Mouse (Mus musculus): ENCODE measurements around the gene Sprtn.
A peak's percentile ranks its signal among the peaks of the same experiment; 100 is the strongest.

Sprtn gene

GRCm38 (mm10) chr8:124947865-124948732 lies 50.4 kb downstream of the Sprtn start:
- peak; percentile 38 for DNase-seq

- peak; percentile 52 for DNase-seq
Measured at GRCm38 (mm10) chr8:124948733-124949111, 51.0 kb downstream of the Sprtn start.

- DNase-seq = peak; percentile 73
Measured at GRCm38 (mm10) chr8:124949209-124950068, 51.8 kb downstream of the Sprtn start, which contains the start of gene Egln1. Gene Egln1, minus strand, starts transcription at chr8:124949324.

DNA sequence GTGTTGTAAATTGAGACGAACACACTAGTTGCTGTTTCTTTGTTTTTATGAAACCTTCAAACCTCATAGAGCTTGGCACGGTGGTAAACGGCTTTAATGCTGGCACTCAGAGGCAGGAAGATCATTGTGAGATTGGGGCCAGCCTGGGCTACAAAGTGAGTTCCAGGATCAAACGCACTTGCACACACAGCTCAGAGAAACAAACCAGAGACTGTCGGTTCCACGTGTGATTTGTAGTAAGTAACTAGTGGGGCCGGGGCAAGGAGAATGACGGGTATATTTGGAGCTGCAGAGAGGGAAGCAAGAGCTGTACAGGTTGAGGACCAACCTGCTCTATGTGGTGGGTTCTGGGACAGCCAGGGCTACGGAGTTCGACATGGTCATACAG lies 52.4 kb downstream of the Sprtn start:
- no peak for DNase-seq

- no peak for DNase-seq
Measured at GRCm38 (mm10) chr8:124950865-124951264, 53.2 kb downstream of the Sprtn start.

DNA sequence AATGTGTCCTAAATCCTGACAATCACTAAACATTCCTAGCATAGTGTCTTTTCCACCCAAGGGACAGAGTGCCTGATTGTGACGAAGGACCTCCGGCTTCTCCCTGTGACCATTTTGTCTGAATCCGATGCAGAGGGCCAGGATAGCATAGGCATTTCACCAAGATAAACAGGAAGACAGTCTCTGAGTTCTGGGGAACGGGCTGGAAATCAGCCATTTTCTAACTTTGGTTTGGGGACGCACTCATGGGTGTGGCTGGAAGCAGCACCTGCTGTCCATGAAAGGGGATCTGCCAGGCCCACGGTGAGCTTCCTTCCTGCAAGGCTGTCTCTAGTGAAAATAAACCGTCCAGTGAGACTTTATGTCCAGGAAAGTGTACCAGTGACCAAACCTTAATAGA lies 55.5 kb downstream of the Sprtn start:
- no peak for DNase-seq

DNA sequence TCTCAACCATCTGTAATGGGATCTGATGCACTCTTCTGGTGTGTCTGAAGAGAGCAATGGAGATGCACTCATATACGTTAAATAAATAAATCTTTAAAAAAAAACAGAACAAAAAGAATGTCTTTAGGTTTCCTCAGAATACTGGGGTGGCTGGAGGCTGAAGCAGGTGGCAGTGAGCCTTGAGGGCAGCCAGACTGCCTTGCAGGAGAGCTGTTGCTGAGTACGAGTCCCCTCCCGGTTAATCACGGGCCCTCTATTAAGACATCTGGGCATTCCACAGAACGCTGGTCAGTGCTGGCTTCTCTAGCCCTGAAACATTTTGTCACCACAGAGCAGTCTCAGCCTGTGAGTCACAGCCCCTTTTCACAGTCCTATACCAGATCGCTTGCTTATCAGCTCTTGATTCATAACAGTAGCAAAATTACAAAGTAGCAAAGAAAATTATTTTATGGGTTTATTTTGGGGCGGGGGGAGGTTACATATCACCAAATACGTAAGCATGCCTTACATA lies 56.9 kb downstream of the Sprtn start:
- DNase-seq = no peak

Data from right cerebral cortex, postnatal 4 days (tissue).